Mouse (Mus musculus) cortical plate, adult 2 months (tissue): ENCODE measurements around the gene Plppr4.

Source experiments
- CTCF ChIP-seq: fragments of 200-500 bp; IDR thresholded peaks from 2 replicates; pipeline ENCODE4 v1.5.1; 2011; ENCODE audit warnings: mild to moderate bottlenecking, control low read depth, low read length; ENCODE audit not compliant: insufficient read depth; ENCODE audit errors: extremely low read depth
- POLR2A ChIP-seq: fragments of 200-500 bp; IDR thresholded peaks from 2 replicates; pipeline ENCODE4 v1.6.1; 2011; ENCODE audit warnings: mild to moderate bottlenecking, low read length, control low read depth; ENCODE audit not compliant: insufficient read depth; ENCODE audit errors: extremely low read depth

- TF ChIP-seq CTCF: no peak
- no peak for TF ChIP-seq POLR2A
Measured at GRCm38 (mm10) chr3:117331502-117331901, 29.2 kb downstream of the Plppr4 start.
